Comparison of ENCODE assay signal across 8 mouse cellular contexts in the genomic region with DNA sequence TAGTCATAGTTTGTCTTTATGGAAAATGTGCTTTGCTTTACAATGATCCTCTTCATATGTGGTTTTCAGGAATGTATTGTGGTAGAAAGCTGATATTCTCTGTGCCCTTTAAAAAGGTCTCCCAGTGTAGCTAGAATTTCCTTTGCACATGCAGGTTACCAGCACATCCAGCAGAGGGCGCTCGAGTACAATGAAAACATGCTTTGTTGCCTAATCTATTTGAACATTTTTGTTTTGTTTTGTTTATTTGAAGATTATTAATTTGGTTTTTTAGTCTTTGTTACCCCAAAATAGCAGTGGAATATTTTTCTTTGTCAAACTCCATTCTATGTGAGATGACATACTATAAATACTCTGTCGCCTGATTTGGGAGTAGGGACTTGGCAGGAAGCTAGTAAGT. TPM values are rescaled to one million over a fixed set of nuclear protein-coding genes. Genes with fewer than 3 reads are reported as not detected.
DNase-seq lines count a peak whose midpoint lies in the region; ATAC-seq and TF ChIP-seq lines count a peak whose summit lies in the region.

No protein-coding gene starts in this region.

- H3K36me3 ChIP-seq in midbrain, embryonic 10.5 days: peaks cover 20% of the 10 kb centered on the region
- H3K36me3 ChIP-seq in midbrain, embryonic 16.5 days (ENCODE audit: control insufficient read depth, insufficient read depth, low read length): no peaks in the 10 kb centered on the region
- H3K36me3 ChIP-seq in limb, embryonic 14.5 days (ENCODE audit: control insufficient read depth, insufficient read depth, low read length): 0 out of 2 replicates have a peak, but pooled peaks cover 3% of the 10 kb centered on the region

- H3K4me3 ChIP-seq in midbrain, embryonic 10.5 days: no peak overlapping the region
- no peak overlapping the region for H3K4me3 ChIP-seq in midbrain, embryonic 16.5 days (ENCODE audit: low read depth, low read length)
- no peak overlapping the region for H3K4me3 ChIP-seq in cortical plate, adult 2 months (ENCODE audit: insufficient read depth, low read length)
- H3K4me3 ChIP-seq in limb, embryonic 14.5 days (replicated peaks; ENCODE audit: low read length): no peak overlapping the region

- 0 out of 2 replicates have a peak, but pooled peaks cover 9% of the 10 kb centered on the region for H3K9me3 ChIP-seq in midbrain, embryonic 10.5 days (replicated peaks)
- H3K9me3 ChIP-seq in midbrain, embryonic 16.5 days (replicated peaks; ENCODE audit: control insufficient read depth, low read length, poor library complexity, severe bottlenecking): 0 out of 2 replicates have a peak, but pooled peaks cover 6% of the 10 kb centered on the region
- no peaks in the 10 kb centered on the region for H3K9me3 ChIP-seq in limb, embryonic 14.5 days (ENCODE audit: control insufficient read depth, low read length)

- DNase-seq in midbrain, embryonic 10.5 days (ENCODE audit: low spot score): peak; percentile 70
- DNase-seq in adrenal gland, adult (ENCODE audit: inconsistent age in 2 of 2, low spot score in 1 of 2): peak; percentile 67 to 91
- DNase-seq in hindlimb bud, embryonic 11.5 days (ENCODE audit: extremely low spot score, low read depth, low spot score): peak; percentile 56
- DNase-seq in limb, embryonic 14.5 days (ENCODE audit: low spot score): peak; percentile 74
- DNase-seq in right cerebral cortex, adult 18-20 months: peak; percentile 53

- H3K4me2 ChIP-seq in midbrain, embryonic 16.5 days (ENCODE audit: low read length): no peak overlapping the region
- no peak overlapping the region for H3K4me2 ChIP-seq in limb, embryonic 14.5 days (replicated peaks; ENCODE audit: low read depth, low read length, severe bottlenecking)

- peaks cover 2% of the 10 kb centered on the region for H3K4me1 ChIP-seq in midbrain, embryonic 10.5 days
- no peaks in the 10 kb centered on the region for H3K4me1 ChIP-seq in midbrain, embryonic 16.5 days (ENCODE audit: control insufficient read depth, insufficient read depth, low read length)
- no peaks in the 10 kb centered on the region for H3K4me1 ChIP-seq in cortical plate, adult 2 months (ENCODE audit: control insufficient read depth, insufficient read depth, low read length)
- H3K4me1 ChIP-seq in limb, embryonic 14.5 days (ENCODE audit: control insufficient read depth, insufficient read depth, low read length): no peaks in the 10 kb centered on the region

- H3K27ac ChIP-seq in midbrain, embryonic 10.5 days (replicated peaks): no peak overlapping the region; the same call in 1 of the 2 replicates
- H3K27ac ChIP-seq in midbrain, embryonic 16.5 days (ENCODE audit: low read length): no peak overlapping the region
- H3K27ac ChIP-seq in cortical plate, adult 2 months (ENCODE audit: insufficient read depth, low read length): no peak overlapping the region
- no peak overlapping the region for H3K27ac ChIP-seq in limb, embryonic 14.5 days (replicated peaks; ENCODE audit: low read depth, low read length)

- no peak for ATAC-seq in midbrain, embryonic 16.5 days
- ATAC-seq in limb, embryonic 14.5 days (ENCODE audit: low FRiP score, low read depth): no peak; the same call in 1 of the 2 replicates
- no peak for ATAC-seq in erythroid progenitor cell, adult 5-6 weeks (replicated peaks; ENCODE audit: low FRiP score, poor library complexity, severe bottlenecking)

- no peaks in the 10 kb centered on the region for H3K27me3 ChIP-seq in midbrain, embryonic 10.5 days (ENCODE audit: low read depth, poor library complexity, severe bottlenecking)
- no peaks in the 10 kb centered on the region for H3K27me3 ChIP-seq in midbrain, embryonic 16.5 days (ENCODE audit: control insufficient read depth, insufficient read depth, low read depth, low read length)
- no peaks in the 10 kb centered on the region for H3K27me3 ChIP-seq in limb, embryonic 14.5 days (ENCODE audit: control insufficient read depth, insufficient read depth, low read length)

- H3K9ac ChIP-seq in midbrain, embryonic 16.5 days (ENCODE audit: low read depth, low read length): no peak overlapping the region
- H3K9ac ChIP-seq in limb, embryonic 14.5 days (ENCODE audit: low read depth, low read length, severe bottlenecking): no peak overlapping the region

- TF ChIP-seq CTCF in cortical plate, adult 2 months (IDR thresholded peaks at IDR 0.05; ENCODE audit: extremely low read depth, insufficient read depth, low read length): peak; percentile 87

- TF ChIP-seq POLR2A in cortical plate, adult 2 months (IDR thresholded peaks at IDR 0.05; ENCODE audit: extremely low read depth, insufficient read depth, low read length): no peak
- TF ChIP-seq POLR2A in limb, embryonic 14.5 days (IDR thresholded peaks at IDR 0.05; ENCODE audit: borderline replicate concordance, extremely low read depth, insufficient read depth, insufficient read length): peak; percentile 34; the same call in 1 of the 2 replicates

- WGBS in midbrain, embryonic 10.5 days: 35% methylated on average over 3 of the region's 3 CpGs
- WGBS in midbrain, embryonic 16.5 days: 31% methylated on average over 3 of the region's 3 CpGs
- 29% methylated on average over 3 of the region's 3 CpGs for WGBS in limb, embryonic 14.5 days

RNA-seq across cellular contexts. Expression of a gene that starts 24.8 kb away (rescaled TPM):
- polyA plus RNA-seq in midbrain, embryonic 10.5 days (2016; fragmentation: Nextera tagmentation; extraction: Ambion mirVana): 13.3 and 15.6 TPM in 2 replicates
- polyA plus RNA-seq in midbrain, embryonic 16.5 days (2015; fragmentation: Nextera tagmentation; extraction: Ambion mirVana): 28.6 and 31.1 TPM in 2 replicates
- polyA plus RNA-seq in cortical plate, adult 2 months (2012; rRNA removed): 2.5 and 3.8 TPM in 2 replicates
- 7.3 and 9.0 TPM in 2 replicates for polyA plus RNA-seq in limb, embryonic 14.5 days (2012; rRNA removed)
- 17.3 and 21.2 TPM in 2 replicates for polyA plus RNA-seq in limb, embryonic 14.5 days (2014; fragmentation: Nextera tagmentation; extraction: Ambion mirVana)
- not detected in 2 replicates for total RNA-seq in erythroid progenitor cell, adult 5-6 weeks (2015; ENCODE audit: low replicate concordance)
- total RNA-seq in erythroid progenitor cell, adult 5-6 weeks (2017; ENCODE audit: low replicate concordance): not detected in 2 replicates
